8 mouse cellular contexts compared by ENCODE assay signal in genomic region chr5:137596601-137597261, GRCm38 (mm10). TPM values are rescaled to one million over a fixed set of nuclear protein-coding genes. Genes with fewer than 3 reads are reported as not detected.
A peak's percentile ranks its signal among the peaks of the same experiment; 100 is the strongest.
DNase-seq lines count a peak whose midpoint lies in the region; ATAC-seq and TF ChIP-seq lines count a peak whose summit lies in the region.

No protein-coding gene starts in this region.

- H3K9ac ChIP-seq in lung, embryonic 14.5 days = no peak overlapping the region
- no peak overlapping the region for H3K9ac ChIP-seq in stomach, postnatal 0 days (ENCODE audit: low read length)

- H3K4me3 ChIP-seq in lung, embryonic 14.5 days (ENCODE audit: low read depth, low read length) = 0 out of 2 replicates have a peak overlapping the region, but pooled peaks have one; percentile 8
- no peak overlapping the region for H3K4me3 ChIP-seq in stomach, postnatal 0 days (ENCODE audit: low read depth, low read length)

- TF ChIP-seq EP300 in stomach, postnatal 0 days (optimal IDR thresholded peaks at IDR 0.05) = no peak

- peak; percentile 18 to 20; a peak in 1 of 4 replicates for ATAC-seq in hematopoietic stem cell, adult 5-6 weeks (replicated peaks in 1 of 2; ENCODE audit: insufficient read depth in 1 of 2, low FRiP score in 2 of 2, low TSS enrichment in 1 of 2, low read depth in 1 of 2, poor library complexity in 2 of 2, severe bottlenecking in 2 of 2)
- ATAC-seq in lung, embryonic 14.5 days (ENCODE audit: insufficient read depth) = no peak
- ATAC-seq in stomach, postnatal 0 days (ENCODE audit: low FRiP score, low TSS enrichment) = no peak

- H3K36me3 ChIP-seq in lung, embryonic 14.5 days (ENCODE audit: insufficient read depth) = 0 out of 2 replicates have a peak, but pooled peaks cover 6% of the 10 kb centered on the region
- no peaks in the 10 kb centered on the region for H3K36me3 ChIP-seq in stomach, postnatal 0 days (ENCODE audit: control insufficient read depth, insufficient read depth, low read length)

- H3K27ac ChIP-seq in lung, embryonic 14.5 days (ENCODE audit: low read depth) = peak overlapping the region; percentile 30; the same call in 1 of the 2 replicates
- H3K27ac ChIP-seq in stomach, postnatal 0 days (replicated peaks) = no peak overlapping the region

- intact Hi-C loops in left cerebral cortex, postnatal 25 days (cut with DNase I) = no loop called here

- H3K9me3 ChIP-seq in lung, embryonic 14.5 days (ENCODE audit: low read depth, low read length) = no peaks in the 10 kb centered on the region
- no peaks in the 10 kb centered on the region for H3K9me3 ChIP-seq in stomach, postnatal 0 days (ENCODE audit: control insufficient read depth, low read length)

- peaks cover 5% of the 10 kb centered on the region; the same call in 1 of the 2 replicates for H3K4me1 ChIP-seq in lung, embryonic 14.5 days (ENCODE audit: insufficient read depth)
- peaks cover 7% of the 10 kb centered on the region for H3K4me1 ChIP-seq in stomach, postnatal 0 days (replicated peaks; ENCODE audit: control insufficient read depth, insufficient read depth)

- TF ChIP-seq CTCF in lung, embryonic 14.5 days (IDR thresholded peaks at IDR 0.05; ENCODE audit: low read depth) = no peak
- TF ChIP-seq CTCF in stomach, postnatal 0 days (IDR thresholded peaks at IDR 0.05; ENCODE audit: low read depth) = no peak

- H3K27me3 ChIP-seq in lung, embryonic 14.5 days (ENCODE audit: insufficient read depth, low read length) = no peaks in the 10 kb centered on the region
- no peaks in the 10 kb centered on the region for H3K27me3 ChIP-seq in stomach, postnatal 0 days (ENCODE audit: control insufficient read depth, insufficient read depth, low read length)

- peak; percentile 33 for DNase-seq in adrenal gland, postnatal 14 days
- no peak for DNase-seq in adrenal gland, postnatal 4 days (ENCODE audit: low spot score in 2 of 2)
- peak; percentile 88 for DNase-seq in A20 (ENCODE audit: low read depth, low spot score)
- DNase-seq in lung, embryonic 14.5 days = peak; percentile 34
- DNase-seq in stomach, postnatal 0 days (ENCODE audit: low spot score) = no peak
- DNase-seq in left cerebral cortex, postnatal 25 days (ENCODE audit: low spot score in 2 of 2) = no peak
- DNase-seq in cerebellum, postnatal 4 days (ENCODE audit: low spot score in 2 of 2) = no peak

- H3K4me2 ChIP-seq in lung, embryonic 14.5 days = peak overlapping the region; percentile 40
- H3K4me2 ChIP-seq in stomach, postnatal 0 days (replicated peaks; ENCODE audit: low read depth) = 0 out of 2 replicates have a peak overlapping the region, but pooled peaks have one; percentile 15

- 34% methylated on average over 30 of the region's 30 CpGs for whole genome bisulfite sequencing in lung, embryonic 14.5 days
- WGBS in stomach, postnatal 0 days = 34% methylated on average over 23 of the region's 30 CpGs

RNA-seq across cellular contexts. Expression of gene Mospd3, which starts 4.1 kb away (rescaled TPM):
- 42.5 and 44.9 TPM in 2 replicates for total RNA-seq in adrenal gland, postnatal 14 days (2021)
- total RNA-seq in adrenal gland, postnatal 4 days (2021) = 10 to 100 TPM; 52.4 to 54.0 TPM
- total RNA-seq in hematopoietic stem cell, adult 5-6 weeks (2017) = 8.3 and 10.3 TPM in 2 replicates
- 33.9 and 37.8 TPM in 2 replicates for polyA plus RNA-seq in lung, embryonic 14.5 days (2014; fragmentation: Nextera tagmentation; extraction: Ambion mirVana)
- 30.8 and 34.3 TPM in 2 replicates for polyA plus RNA-seq in stomach, postnatal 0 days (2015; fragmentation: Nextera tagmentation; extraction: Ambion mirVana)
- 10 to 100 TPM; 18.2 to 22.2 TPM for total RNA-seq in left cerebral cortex, postnatal 25 days (2021)

RNA-seq across cellular contexts. Expression of gene Pcolce, which starts 16.9 kb away (rescaled TPM):
- 414 and 471 TPM in 2 replicates for total RNA-seq in adrenal gland, postnatal 14 days (2021)
- 100 to 1,000 TPM; 549 to 594 TPM for total RNA-seq in adrenal gland, postnatal 4 days (2021)
- not detected in 2 replicates for total RNA-seq in hematopoietic stem cell, adult 5-6 weeks (2017)
- polyA plus RNA-seq in lung, embryonic 14.5 days (2014; fragmentation: Nextera tagmentation; extraction: Ambion mirVana) = 130 and 148 TPM in 2 replicates
- 77.3 and 85.9 TPM in 2 replicates for polyA plus RNA-seq in stomach, postnatal 0 days (2015; fragmentation: Nextera tagmentation; extraction: Ambion mirVana)
- 10 to 100 TPM; 12.1 to 13.7 TPM for total RNA-seq in left cerebral cortex, postnatal 25 days (2021)

RNA-seq across cellular contexts. Expression of gene Tfr2, which starts 27.1 kb away (rescaled TPM):
- 1.4 and 26.4 TPM in 2 replicates for total RNA-seq in adrenal gland, postnatal 14 days (2021)
- total RNA-seq in adrenal gland, postnatal 4 days (2021) = 10 to 100 TPM in 1 of 2 experiments, 1 to 10 TPM in 1; 2.4 to 25.8 TPM
- 39.0 and 50.7 TPM in 2 replicates for total RNA-seq in hematopoietic stem cell, adult 5-6 weeks (2017)
- 0.31 and 0.47 TPM in 2 replicates for polyA plus RNA-seq in lung, embryonic 14.5 days (2014; fragmentation: Nextera tagmentation; extraction: Ambion mirVana)
- polyA plus RNA-seq in stomach, postnatal 0 days (2015; fragmentation: Nextera tagmentation; extraction: Ambion mirVana) = 1.2 and 1.3 TPM in 2 replicates
- total RNA-seq in left cerebral cortex, postnatal 25 days (2021) = 1 to 10 TPM; 8.1 to 8.9 TPM

RNA-seq across cellular contexts. Expression of gene Fbxo24, which starts 32.1 kb away (rescaled TPM):
- total RNA-seq in adrenal gland, postnatal 14 days (2021) = 0.38 and 0.85 TPM in 2 replicates
- total RNA-seq in adrenal gland, postnatal 4 days (2021) = 1 to 10 TPM; 1.2 to 3.3 TPM
- total RNA-seq in hematopoietic stem cell, adult 5-6 weeks (2017) = not detected in 2 replicates
- polyA plus RNA-seq in lung, embryonic 14.5 days (2014; fragmentation: Nextera tagmentation; extraction: Ambion mirVana) = 0.19 TPM in 1 of 2 replicates, not detected in the other
- polyA plus RNA-seq in stomach, postnatal 0 days (2015; fragmentation: Nextera tagmentation; extraction: Ambion mirVana) = 0.11 and 0.16 TPM in 2 replicates
- total RNA-seq in left cerebral cortex, postnatal 25 days (2021) = under 1 TPM; 0.18 to 0.21 TPM

RNA-seq across cellular contexts. Expression of gene Lrch4, which starts 32.2 kb away (rescaled TPM):
- total RNA-seq in adrenal gland, postnatal 14 days (2021) = 30.1 and 35.9 TPM in 2 replicates
- 10 to 100 TPM; 27.9 to 34.5 TPM for total RNA-seq in adrenal gland, postnatal 4 days (2021)
- total RNA-seq in hematopoietic stem cell, adult 5-6 weeks (2017) = 26.4 and 43.3 TPM in 2 replicates
- 32.1 and 40.5 TPM in 2 replicates for polyA plus RNA-seq in lung, embryonic 14.5 days (2014; fragmentation: Nextera tagmentation; extraction: Ambion mirVana)
- polyA plus RNA-seq in stomach, postnatal 0 days (2015; fragmentation: Nextera tagmentation; extraction: Ambion mirVana) = 22.5 and 27.0 TPM in 2 replicates
- 10 to 100 TPM; 12.2 to 13.5 TPM for total RNA-seq in left cerebral cortex, postnatal 25 days (2021)

Comparison
In these comparisons a context has a peak if more than half of its experiments do, and no peak if none do; other contexts are left out.
1. DNase-seq: peak in adrenal gland, postnatal 14 days (single experiment), A20 (single experiment) and lung, embryonic 14.5 days (single experiment); none in adrenal gland, postnatal 4 days (0 of 2), stomach, postnatal 0 days (single experiment), left cerebral cortex, postnatal 25 days (0 of 2) and cerebellum, postnatal 4 days (0 of 2).
2. ATAC-seq: peak in hematopoietic stem cell, adult 5-6 weeks (2 of 2); none in lung, embryonic 14.5 days (single experiment) and stomach, postnatal 0 days (single experiment).
3. RNA of gene Pcolce, which starts 16.9 kb away (total RNA-seq): 549 to 594 TPM in adrenal gland, postnatal 4 days and 414 to 471 TPM in adrenal gland, postnatal 14 days; 12.1 to 13.7 TPM in left cerebral cortex, postnatal 25 days and not detected in hematopoietic stem cell, adult 5-6 weeks; every median in the first group is over 10 times any median in the second.